Mouse (Mus musculus): ENCODE results near the gene Irgc1. TPM values are rescaled to one million over a fixed set of nuclear protein-coding genes. Genes with fewer than 3 reads are reported as not detected.

Gene Irgc1
- polyA plus RNA-seq, 1 experiment = not detected

GRCm38 (mm10) chr7:24446697-24447340 lies 5.3 kb downstream of the Irgc1 start:
- Histone ChIP-seq H3K4me1 (ENCODE audit: control insufficient read depth, insufficient read depth, low read length) (peaks cover 2% of the 10 kb centered on the region), H3K36me3 (ENCODE audit: control insufficient read depth, insufficient read depth, low read length, poor library complexity, severe bottlenecking) (no peaks in the 10 kb centered on the region), H3K9ac (ENCODE audit: low read depth, poor library complexity, severe bottlenecking) (no peak overlapping the region), H3K27me3 (ENCODE audit: control insufficient read depth, insufficient read depth, low read length, poor library complexity, severe bottlenecking) (no peaks in the 10 kb centered on the region), H3K4me3 (ENCODE audit: low read depth, low read length) (no peak overlapping the region), H3K9me3 (replicated peaks; ENCODE audit: control insufficient read depth, insufficient read depth, low read length, poor library complexity, severe bottlenecking) (no peaks in the 10 kb centered on the region), H3K27ac (ENCODE audit: insufficient read depth, low read length) (no peak overlapping the region)
- TF ChIP-seq CTCF (IDR thresholded peaks at IDR 0.05; ENCODE audit: low read depth, low read length) (peak; percentile 22), POLR2A (IDR thresholded peaks at IDR 0.05; ENCODE audit: insufficient read depth, low read length) (no peak)

GRCm38 (mm10) chr7:24445266-24445926 lies 6.7 kb downstream of the Irgc1 start:
- no peak overlapping the region for H3K27ac ChIP-seq (ENCODE audit: insufficient read depth, low read length)
- no peak overlapping the region for H3K4me3 ChIP-seq (ENCODE audit: low read depth, low read length)
- H3K9ac ChIP-seq (ENCODE audit: low read depth, poor library complexity, severe bottlenecking) = no peak overlapping the region
- no peaks in the 10 kb centered on the region for H3K4me1 ChIP-seq (ENCODE audit: control insufficient read depth, insufficient read depth, low read length)
- TF ChIP-seq CTCF (IDR thresholded peaks at IDR 0.05; ENCODE audit: low read depth, low read length) (no peak), POLR2A (IDR thresholded peaks at IDR 0.05; ENCODE audit: insufficient read depth, low read length) (no peak), EP300 (IDR thresholded peaks at IDR 0.05; ENCODE audit: insufficient read depth, low read depth, low read length) (no peak)
- no peaks in the 10 kb centered on the region for H3K36me3 ChIP-seq (ENCODE audit: control insufficient read depth, insufficient read depth, low read length, poor library complexity, severe bottlenecking)
- no peaks in the 10 kb centered on the region for H3K9me3 ChIP-seq (replicated peaks; ENCODE audit: control insufficient read depth, insufficient read depth, low read length, poor library complexity, severe bottlenecking)
- no peaks in the 10 kb centered on the region for H3K27me3 ChIP-seq (ENCODE audit: control insufficient read depth, insufficient read depth, low read length, poor library complexity, severe bottlenecking)

DNA sequence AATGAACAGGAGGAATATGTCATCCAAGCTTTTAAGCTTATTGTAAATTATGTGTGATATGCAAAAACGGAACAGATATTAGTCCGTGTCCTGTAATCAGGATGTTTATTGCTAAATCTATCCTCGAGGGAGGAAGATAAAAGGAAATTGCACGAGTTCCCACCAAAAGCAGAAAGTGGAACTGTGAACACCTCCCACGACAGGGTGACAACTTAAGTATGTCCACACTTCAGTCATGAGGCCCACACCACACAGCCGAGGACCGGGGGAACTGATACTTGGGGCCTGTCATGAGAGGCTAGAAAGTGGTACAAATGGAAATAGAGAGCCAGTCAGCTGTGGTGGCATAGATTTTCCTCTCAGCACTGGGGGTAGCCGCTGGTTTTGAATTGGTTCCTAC lies 9.8 kb downstream of the Irgc1 start:
- no peak overlapping the region for H3K27ac ChIP-seq (ENCODE audit: insufficient read depth, low read length)

DNA sequence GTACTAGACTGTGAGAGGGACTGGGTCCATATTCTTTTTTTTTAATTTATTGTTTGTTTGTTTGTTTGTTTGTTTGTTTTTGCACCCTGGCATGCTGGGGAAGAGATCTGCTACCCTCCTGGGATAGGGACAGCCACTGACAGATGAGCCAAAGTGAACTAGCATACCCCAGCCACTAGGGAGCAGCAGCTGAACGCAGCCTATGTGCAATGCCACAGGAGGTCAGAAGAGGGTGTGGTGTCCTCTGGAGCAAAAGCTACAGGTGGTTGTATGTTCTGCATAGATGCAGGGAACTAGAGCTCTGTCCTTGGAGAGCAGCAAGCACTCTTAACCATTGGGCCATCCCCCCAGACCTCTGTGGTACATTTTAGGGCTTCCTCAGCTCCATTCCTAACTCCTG lies 10.3 kb downstream of the Irgc1 start:
- TF ChIP-seq POLR2A (IDR thresholded peaks at IDR 0.05; ENCODE audit: insufficient read depth, low read length) = no peak
- 0 out of 2 replicates have a peak, but pooled peaks have one; percentile 43 for TF ChIP-seq EP300 (IDR thresholded peaks at IDR 0.05; ENCODE audit: insufficient read depth, low read depth, low read length)
- TF ChIP-seq CTCF (IDR thresholded peaks at IDR 0.05; ENCODE audit: low read depth, low read length) = peak; percentile 100
- H3K27me3 ChIP-seq (ENCODE audit: control insufficient read depth, insufficient read depth, low read length, poor library complexity, severe bottlenecking) = no peaks in the 10 kb centered on the region
- no peak overlapping the region for H3K27ac ChIP-seq (ENCODE audit: insufficient read depth, low read length)
- H3K4me1 ChIP-seq (ENCODE audit: control insufficient read depth, insufficient read depth, low read length) = no peaks in the 10 kb centered on the region
- no peak overlapping the region for H3K9ac ChIP-seq (ENCODE audit: low read depth, poor library complexity, severe bottlenecking)
- no peak overlapping the region for H3K4me3 ChIP-seq (ENCODE audit: low read depth, low read length)
- H3K36me3 ChIP-seq (ENCODE audit: control insufficient read depth, insufficient read depth, low read length, poor library complexity, severe bottlenecking) = no peaks in the 10 kb centered on the region
- no peaks in the 10 kb centered on the region for H3K9me3 ChIP-seq (replicated peaks; ENCODE audit: control insufficient read depth, insufficient read depth, low read length, poor library complexity, severe bottlenecking)

More for the DNA sequence above, 9.8 kb downstream of the Irgc1 start:
- no peaks in the 10 kb centered on the region for H3K36me3 ChIP-seq (ENCODE audit: control insufficient read depth, insufficient read depth, low read length, poor library complexity, severe bottlenecking)
- H3K4me1 ChIP-seq (ENCODE audit: control insufficient read depth, insufficient read depth, low read length) = no peaks in the 10 kb centered on the region
- H3K4me3 ChIP-seq (ENCODE audit: low read depth, low read length) = no peak overlapping the region
- H3K27me3 ChIP-seq (ENCODE audit: control insufficient read depth, insufficient read depth, low read length, poor library complexity, severe bottlenecking) = no peaks in the 10 kb centered on the region
- TF ChIP-seq POLR2A (IDR thresholded peaks at IDR 0.05; ENCODE audit: insufficient read depth, low read length) = no peak
- no peak for TF ChIP-seq CTCF (IDR thresholded peaks at IDR 0.05; ENCODE audit: low read depth, low read length)
- TF ChIP-seq EP300 (IDR thresholded peaks at IDR 0.05; ENCODE audit: insufficient read depth, low read depth, low read length) = no peak
- H3K9me3 ChIP-seq (replicated peaks; ENCODE audit: control insufficient read depth, insufficient read depth, low read length, poor library complexity, severe bottlenecking) = no peaks in the 10 kb centered on the region
- no peak overlapping the region for H3K9ac ChIP-seq (ENCODE audit: low read depth, poor library complexity, severe bottlenecking)

DNA sequence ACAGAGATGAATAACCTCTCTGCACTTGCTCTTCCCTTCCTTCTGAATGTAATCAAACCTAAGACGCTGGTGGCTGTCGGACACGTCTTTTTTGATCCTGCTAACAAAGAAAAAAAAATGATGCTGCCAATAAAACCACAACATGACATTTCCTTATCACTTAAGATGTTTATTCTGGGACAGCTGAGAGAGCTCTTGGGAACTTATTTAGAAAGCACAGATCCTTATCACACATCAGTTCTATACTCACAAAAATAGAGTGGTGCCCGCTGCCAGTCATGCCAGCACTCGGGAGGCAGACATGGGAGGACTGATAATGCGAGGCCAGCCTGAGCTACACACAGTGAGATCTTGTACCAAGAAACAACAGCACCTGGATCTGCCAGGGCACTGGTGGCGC lies 12.2 kb downstream of the Irgc1 start:
- Histone ChIP-seq H3K9ac (ENCODE audit: low read depth, poor library complexity, severe bottlenecking) (no peak overlapping the region), H3K9me3 (replicated peaks; ENCODE audit: control insufficient read depth, insufficient read depth, low read length, poor library complexity, severe bottlenecking) (no peaks in the 10 kb centered on the region), H3K4me3 (ENCODE audit: low read depth, low read length) (no peak overlapping the region), H3K36me3 (ENCODE audit: control insufficient read depth, insufficient read depth, low read length, poor library complexity, severe bottlenecking) (no peaks in the 10 kb centered on the region), H3K27me3 (ENCODE audit: control insufficient read depth, insufficient read depth, low read length, poor library complexity, severe bottlenecking) (no peaks in the 10 kb centered on the region), H3K4me1 (ENCODE audit: control insufficient read depth, insufficient read depth, low read length) (no peaks in the 10 kb centered on the region), H3K27ac (ENCODE audit: insufficient read depth, low read length) (no peak overlapping the region)
- TF ChIP-seq EP300 (IDR thresholded peaks at IDR 0.05; ENCODE audit: insufficient read depth, low read depth, low read length) (no peak), POLR2A (IDR thresholded peaks at IDR 0.05; ENCODE audit: insufficient read depth, low read length) (no peak), CTCF (IDR thresholded peaks at IDR 0.05; ENCODE audit: low read depth, low read length) (no peak)

DNA sequence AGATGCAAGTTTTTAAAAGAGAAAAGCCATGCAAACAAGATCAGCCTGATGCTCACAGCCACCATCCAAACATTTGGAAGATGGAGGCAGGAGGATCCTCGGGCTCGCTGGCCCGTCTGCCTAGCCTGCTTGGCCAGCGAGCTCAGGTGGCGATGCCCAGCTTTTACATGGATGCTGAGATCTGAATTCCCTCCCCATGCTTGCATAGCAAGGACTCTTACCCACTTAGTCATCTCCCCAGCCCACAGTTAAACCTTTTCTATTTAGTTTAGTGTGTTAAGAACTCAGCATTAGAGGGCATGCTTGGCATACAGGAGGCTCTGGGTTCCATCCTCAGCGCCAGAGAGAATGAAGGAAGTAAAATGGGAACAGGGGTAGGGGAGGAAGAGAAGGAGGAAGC lies 12.9 kb downstream of the Irgc1 start:
- no peak overlapping the region for H3K9ac ChIP-seq (ENCODE audit: low read depth, poor library complexity, severe bottlenecking)
- H3K4me3 ChIP-seq (ENCODE audit: low read depth, low read length) = no peak overlapping the region
- H3K36me3 ChIP-seq (ENCODE audit: control insufficient read depth, insufficient read depth, low read length, poor library complexity, severe bottlenecking) = no peaks in the 10 kb centered on the region
- no peaks in the 10 kb centered on the region for H3K4me1 ChIP-seq (ENCODE audit: control insufficient read depth, insufficient read depth, low read length)
- H3K27me3 ChIP-seq (ENCODE audit: control insufficient read depth, insufficient read depth, low read length, poor library complexity, severe bottlenecking) = no peaks in the 10 kb centered on the region
- TF ChIP-seq CTCF (IDR thresholded peaks at IDR 0.05; ENCODE audit: low read depth, low read length) (no peak), EP300 (IDR thresholded peaks at IDR 0.05; ENCODE audit: insufficient read depth, low read depth, low read length) (no peak), POLR2A (IDR thresholded peaks at IDR 0.05; ENCODE audit: insufficient read depth, low read length) (no peak)
- no peak overlapping the region for H3K27ac ChIP-seq (ENCODE audit: insufficient read depth, low read length)
- H3K9me3 ChIP-seq (replicated peaks; ENCODE audit: control insufficient read depth, insufficient read depth, low read length, poor library complexity, severe bottlenecking) = no peaks in the 10 kb centered on the region

Data from ES-Bruce4 (cell line).